Mouse (Mus musculus): ENCODE results near the gene Adamtsl1. TPM values are rescaled to one million over a fixed set of nuclear protein-coding genes. Genes with fewer than 3 reads are reported as not detected.

Adamtsl1 gene
- total RNA-seq, 2 experiments from 2014 or later = 4.5 to 5.5 TPM

- intact Hi-C loops (cut with DNase I) = no loop called here
Measured at GRCm38 (mm10) chr4:86018928-86019327, 505.0 kb downstream of the Adamtsl1 start.

GRCm38 (mm10) chr4:86019586-86019985 lies 505.6 kb downstream of the Adamtsl1 start:
- intact Hi-C loops (cut with DNase I) = no loop called here
- no peak for DNase-seq (ENCODE audit: low spot score in 2 of 2)

More at GRCm38 (mm10) chr4:86018928-86019327, 505.0 kb downstream of the Adamtsl1 start:
- DNase-seq (ENCODE audit: low spot score in 2 of 2) = no peak

GRCm38 (mm10) chr4:86020372-86021090 lies 506.6 kb downstream of the Adamtsl1 start:
- DNase-seq (ENCODE audit: low spot score in 2 of 2) = peak in 1 of 2 experiments; percentile 10
- intact Hi-C loops (cut with DNase I) = loop anchor here (5.0 kb wide), 1 partner anchor 188 kb away; no protein-coding TSS in a partner anchor

- intact Hi-C loops (cut with DNase I) = loop anchor here (5.0 kb wide), 1 partner anchor 192 kb away; no protein-coding TSS in a partner anchor
- peak in 1 of 2 experiments; percentile 50 for DNase-seq (ENCODE audit: low spot score in 2 of 2)
Measured at GRCm38 (mm10) chr4:86024573-86025160, 510.7 kb downstream of the Adamtsl1 start.

GRCm38 (mm10) chr4:86029486-86029885 lies 515.5 kb downstream of the Adamtsl1 start:
- intact Hi-C loops (cut with DNase I) = no loop called here
- DNase-seq (ENCODE audit: low spot score in 2 of 2) = no peak

GRCm38 (mm10) chr4:86030208-86030607 lies 516.2 kb downstream of the Adamtsl1 start:
- intact Hi-C loops (cut with DNase I) = no loop called here
- no peak for DNase-seq (ENCODE audit: low spot score in 2 of 2)

GRCm38 (mm10) chr4:86031041-86031440 lies 517.1 kb downstream of the Adamtsl1 start:
- no peak for DNase-seq (ENCODE audit: low spot score in 2 of 2)
- intact Hi-C loops (cut with DNase I) = no loop called here

- DNase-seq (ENCODE audit: low spot score in 2 of 2) = no peak
- intact Hi-C loops (cut with DNase I) = no loop called here
Measured at GRCm38 (mm10) chr4:86040921-86041320, 526.9 kb downstream of the Adamtsl1 start.

GRCm38 (mm10) chr4:86045448-86045847 lies 531.5 kb downstream of the Adamtsl1 start:
- intact Hi-C loops (cut with DNase I) = no loop called here

GRCm38 (mm10) chr4:86045876-86046275 lies 531.9 kb downstream of the Adamtsl1 start:
- DNase-seq (ENCODE audit: low spot score in 2 of 2) = peak; percentile 10 to 16
- intact Hi-C loops (cut with DNase I) = no loop called here

More at GRCm38 (mm10) chr4:86045448-86045847, 531.5 kb downstream of the Adamtsl1 start:
- DNase-seq (ENCODE audit: low spot score in 2 of 2) = no peak

GRCm38 (mm10) chr4:86046881-86047280 lies 532.9 kb downstream of the Adamtsl1 start:
- intact Hi-C loops (cut with DNase I) = no loop called here
- no peak for DNase-seq (ENCODE audit: low spot score in 2 of 2)

- intact Hi-C loops (cut with DNase I) = loop anchor here (10.0 kb wide), 1 partner anchor 221 kb away; no protein-coding TSS in a partner anchor
- peak; percentile 39 to 49 for DNase-seq (ENCODE audit: low spot score in 2 of 2)
Measured at GRCm38 (mm10) chr4:86053487-86054237, 539.7 kb downstream of the Adamtsl1 start.

- intact Hi-C loops (cut with DNase I) = no loop called here
- DNase-seq (ENCODE audit: low spot score in 2 of 2) = no peak
Measured at GRCm38 (mm10) chr4:86060614-86061013, 546.6 kb downstream of the Adamtsl1 start.

GRCm38 (mm10) chr4:86068376-86068775 lies 554.4 kb downstream of the Adamtsl1 start:
- no peak for DNase-seq (ENCODE audit: low spot score in 2 of 2)
- intact Hi-C loops (cut with DNase I) = no loop called here

- intact Hi-C loops (cut with DNase I) = no loop called here
- DNase-seq (ENCODE audit: low spot score in 2 of 2) = no peak
Measured at GRCm38 (mm10) chr4:86068875-86069718, 555.1 kb downstream of the Adamtsl1 start.

- intact Hi-C loops (cut with DNase I) = loop anchor here (10.0 kb wide), 1 partner anchor 130 kb away; no protein-coding TSS in a partner anchor
- DNase-seq (ENCODE audit: low spot score in 2 of 2) = no peak
Measured at GRCm38 (mm10) chr4:86074871-86075270, 560.9 kb downstream of the Adamtsl1 start.

GRCm38 (mm10) chr4:86077355-86077754 lies 563.4 kb downstream of the Adamtsl1 start:
- intact Hi-C loops (cut with DNase I) = loop anchor here (10.0 kb wide), 1 partner anchor 127 kb away; no protein-coding TSS in a partner anchor
- DNase-seq (ENCODE audit: low spot score in 2 of 2) = no peak

GRCm38 (mm10) chr4:86077854-86078253 lies 563.9 kb downstream of the Adamtsl1 start:
- DNase-seq (ENCODE audit: low spot score in 2 of 2) = no peak

GRCm38 (mm10) chr4:86087508-86087907 lies 573.5 kb downstream of the Adamtsl1 start:
- intact Hi-C loops (cut with DNase I) = no loop called here
- no peak for DNase-seq (ENCODE audit: low spot score in 2 of 2)

More at GRCm38 (mm10) chr4:86077854-86078253, 563.9 kb downstream of the Adamtsl1 start:
- intact Hi-C loops (cut with DNase I) = loop anchor here (10.0 kb wide), 1 partner anchor 127 kb away; no protein-coding TSS in a partner anchor

All from left cerebral cortex, postnatal 14 days (tissue).